Mouse (Mus musculus): Measurements from ENCODE around the gene Camkv.

The Camkv gene

DNA sequence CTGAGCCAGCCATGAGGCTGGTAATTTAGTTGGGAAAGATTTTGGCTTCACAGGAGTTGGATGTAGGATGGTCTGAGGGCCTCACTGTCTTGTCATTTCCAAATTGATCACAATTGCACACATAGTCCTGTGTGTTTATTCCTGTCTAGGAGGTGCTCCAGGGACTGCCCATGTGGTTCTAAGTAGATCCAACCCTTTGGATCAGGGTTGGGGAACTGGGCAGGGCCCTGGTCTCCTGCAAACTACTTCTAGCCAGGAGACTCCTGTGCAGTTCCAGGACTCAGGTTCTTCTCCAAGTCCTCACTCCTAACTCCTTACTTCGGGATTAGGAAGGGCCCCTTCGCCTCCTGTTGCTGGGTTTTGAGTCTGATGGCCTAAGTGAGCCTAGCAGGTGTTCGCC lies at the start of gene Camkv:
Gene Camkv, plus strand, starts transcription at position 301 of the 400 bp plus-strand sequence.
- no peak for DNase-seq (ENCODE audit: low spot score)

DNA sequence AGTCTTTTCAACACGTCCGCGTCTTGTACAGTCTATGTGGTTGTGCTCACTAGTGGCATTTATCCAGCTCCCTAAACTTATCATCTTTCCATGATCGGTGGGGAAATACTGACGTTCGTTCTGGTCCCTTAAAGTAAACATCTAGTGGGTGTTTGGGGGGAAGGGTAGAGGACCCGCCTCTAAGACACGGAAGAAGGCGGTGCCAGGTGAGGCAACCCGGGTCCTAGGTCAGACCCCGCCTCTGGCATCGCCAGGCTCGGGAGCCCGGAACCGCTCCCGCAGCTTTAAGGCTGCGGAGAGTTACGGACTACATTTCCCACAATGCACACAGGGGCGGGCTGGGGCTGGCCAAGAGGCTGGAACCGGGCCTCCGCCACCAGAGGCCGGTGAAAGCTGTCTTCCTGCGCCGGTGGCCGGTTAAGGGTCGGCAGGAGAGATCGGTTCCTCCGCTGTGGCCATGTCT lies 47.6 kb upstream of the Camkv start, which contains the start of gene Mon1a:
Gene Mon1a, plus strand, starts transcription at position 348 of the 463 bp plus-strand sequence.
- DNase-seq (ENCODE audit: low spot score): peak; percentile 91

DNA sequence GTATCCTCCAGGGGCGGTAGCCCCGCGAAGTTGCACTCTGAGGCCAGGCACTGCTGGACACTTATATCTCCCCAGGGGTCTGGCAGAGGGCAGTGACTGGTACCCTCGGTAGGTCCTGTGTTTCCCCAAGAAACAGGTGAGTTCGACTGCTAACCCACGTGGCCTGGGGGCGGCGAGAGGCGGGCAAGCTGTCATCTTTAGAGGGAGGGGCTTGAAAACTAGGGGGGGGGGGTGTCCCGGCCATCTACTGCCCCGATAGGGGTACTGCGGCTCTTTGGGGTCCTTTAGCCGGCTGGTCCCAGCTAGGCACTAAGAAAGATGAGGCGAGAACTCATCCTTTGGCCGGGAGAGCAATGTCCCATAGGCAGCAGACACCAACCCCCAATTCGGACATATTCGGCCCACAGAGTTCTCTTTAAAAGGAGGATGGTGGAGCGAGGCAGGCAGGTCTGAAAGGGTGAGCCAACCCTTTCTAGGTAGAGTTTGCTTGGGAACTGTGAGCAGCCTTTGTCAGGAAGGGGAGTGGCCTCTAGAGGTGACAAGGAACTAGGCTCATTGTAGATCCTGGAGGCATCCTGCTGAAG lies 47.1 kb upstream of the Camkv start:
- peak; percentile 80 for DNase-seq (ENCODE audit: low spot score)

DNA sequence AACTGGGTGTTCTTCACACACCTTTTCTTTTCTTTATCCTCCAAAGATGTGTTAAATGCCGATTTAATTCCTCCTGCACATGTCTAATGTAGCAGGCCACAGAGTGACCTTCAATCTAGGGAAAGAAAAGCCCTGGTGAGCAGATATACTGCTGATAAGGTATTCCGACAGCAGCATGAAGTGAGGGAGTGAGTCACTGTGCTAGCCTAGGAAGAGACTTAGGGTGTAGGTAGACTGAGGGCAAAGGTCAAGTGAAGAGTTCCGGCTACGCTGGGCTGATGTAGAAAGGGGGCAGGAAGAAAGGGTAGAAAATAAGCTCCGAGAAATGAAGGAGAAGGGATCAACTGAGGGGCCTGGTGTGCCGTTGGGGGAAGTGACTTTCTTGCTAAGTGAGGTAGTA lies 45.2 kb upstream of the Camkv start:
- DNase-seq (ENCODE audit: low spot score): peak; percentile 81

GRCm38 (mm10) chr9:107891023-107891422 lies 44.5 kb upstream of the Camkv start:
- no peak for DNase-seq (ENCODE audit: low spot score)

- DNase-seq (ENCODE audit: low spot score): no peak
Observed at GRCm38 (mm10) chr9:107898563-107898962, 36.9 kb upstream of the Camkv start.

DNA sequence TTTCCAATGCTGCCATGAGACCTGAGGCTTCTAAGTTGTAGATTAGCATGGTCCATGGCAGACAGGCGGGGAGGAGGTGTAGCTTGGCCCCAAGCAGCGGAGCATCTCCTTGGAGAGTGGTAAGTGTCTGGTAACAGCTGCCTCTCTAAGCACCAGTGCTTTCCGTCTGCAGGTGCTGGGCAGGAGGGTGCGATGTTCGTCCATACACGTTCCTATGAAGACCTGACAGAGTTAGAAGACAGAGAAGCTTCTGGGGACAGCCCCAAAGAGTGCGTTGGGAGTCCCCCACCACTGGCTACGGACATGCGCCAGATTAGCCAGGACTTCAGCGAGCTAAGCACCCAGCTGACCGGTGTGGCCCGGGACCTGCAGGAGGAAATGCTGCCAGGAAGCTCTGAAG lies 35.6 kb upstream of the Camkv start:
- DNase-seq (ENCODE audit: low spot score): no peak

- peak; percentile 47 for DNase-seq (ENCODE audit: low spot score)
Observed at GRCm38 (mm10) chr9:107900840-107901626, 34.4 kb upstream of the Camkv start.

DNA sequence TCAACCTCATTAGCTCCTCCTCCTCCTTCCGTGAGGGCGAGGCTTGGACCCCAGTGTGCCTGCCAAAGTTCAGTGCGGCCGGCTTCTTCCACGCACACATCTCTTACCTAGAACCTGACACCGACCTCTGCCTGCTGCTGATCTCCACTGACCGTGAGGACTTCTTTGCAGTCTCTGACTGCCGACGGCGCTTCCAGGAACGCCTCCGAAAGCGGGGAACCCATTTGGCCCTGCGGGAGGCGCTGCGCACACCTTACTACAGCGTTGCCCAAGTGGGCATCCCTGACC lies 33.9 kb upstream of the Camkv start:
- DNase-seq (ENCODE audit: low spot score): no peak

DNA sequence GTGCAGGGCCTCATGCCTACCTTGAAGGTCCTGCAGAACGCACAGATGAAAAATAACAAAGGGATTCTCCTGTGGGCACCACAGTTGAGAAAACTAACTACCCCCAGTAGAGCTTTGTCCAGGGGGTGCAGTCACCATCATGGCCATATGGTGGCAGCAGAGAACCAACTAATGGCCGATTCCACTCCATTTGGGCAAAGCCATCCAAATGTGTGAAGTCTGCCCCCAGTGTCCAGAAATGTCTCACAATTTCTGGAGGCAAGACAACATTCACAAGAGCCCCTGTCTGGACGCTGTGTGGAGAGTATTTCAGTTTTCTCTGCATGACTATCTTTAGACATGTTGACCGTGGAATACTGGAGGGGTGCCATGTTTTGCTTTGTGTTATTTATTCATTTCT lies 30.7 kb upstream of the Camkv start:
- DNase-seq (ENCODE audit: low spot score): peak; percentile 76

- DNase-seq (ENCODE audit: low spot score): peak; percentile 90
Observed at GRCm38 (mm10) chr9:107906252-107906966, 29.1 kb upstream of the Camkv start, which contains the start of gene Mst1r. Gene Mst1r, plus strand, starts transcription at chr9:107906873.

- no peak for DNase-seq (ENCODE audit: low spot score)
Observed at GRCm38 (mm10) chr9:107906967-107907800, 28.3 kb upstream of the Camkv start.

- DNase-seq (ENCODE audit: low spot score): no peak
Observed at GRCm38 (mm10) chr9:107907801-107908120, 27.7 kb upstream of the Camkv start.

- DNase-seq (ENCODE audit: low spot score): no peak
Observed at GRCm38 (mm10) chr9:107908410-107909158, 26.9 kb upstream of the Camkv start.

- no peak for DNase-seq (ENCODE audit: low spot score)
Observed at GRCm38 (mm10) chr9:107910025-107910769, 25.3 kb upstream of the Camkv start.

GRCm38 (mm10) chr9:107914764-107915420 lies 20.6 kb upstream of the Camkv start:
- no peak for DNase-seq (ENCODE audit: low spot score)

DNA sequence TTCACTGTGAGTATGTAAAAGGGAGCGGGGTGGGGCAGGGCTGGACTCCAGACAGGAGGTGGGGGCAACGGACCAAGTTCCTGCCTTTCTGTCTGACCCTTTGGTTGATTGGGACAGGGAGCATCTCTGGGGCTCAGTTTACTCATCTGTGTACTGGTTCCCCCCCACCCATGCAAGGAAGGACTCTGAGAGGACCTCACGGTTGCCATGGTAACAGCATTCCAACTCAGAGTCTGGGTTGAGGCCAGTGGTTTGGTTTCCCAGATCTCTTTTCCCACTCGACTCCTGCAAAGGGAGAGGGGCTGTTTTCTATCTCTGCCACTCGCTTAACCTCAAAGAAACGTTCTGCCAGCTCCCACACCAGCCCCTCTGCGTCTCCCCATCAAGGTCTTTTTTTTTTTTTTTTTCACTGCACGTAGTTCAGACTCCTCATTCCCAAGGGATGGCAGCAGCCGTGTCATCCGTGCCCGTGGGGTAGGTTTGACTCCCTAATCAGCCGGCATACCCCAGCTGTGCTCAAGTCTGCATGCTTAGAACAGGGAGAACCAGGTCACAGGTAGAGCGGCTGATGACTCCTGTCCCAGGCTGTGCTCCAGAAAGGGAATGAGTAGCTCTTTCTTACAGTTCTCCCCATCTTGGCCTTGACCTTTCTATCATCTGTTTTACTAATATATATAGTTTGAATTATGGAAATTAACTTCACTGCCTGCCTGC lies 17.4 kb upstream of the Camkv start:
- peak; percentile 44 for DNase-seq (ENCODE audit: low spot score)

- DNase-seq (ENCODE audit: low spot score): no peak
Observed at GRCm38 (mm10) chr9:107918884-107919283, 16.6 kb upstream of the Camkv start.

- DNase-seq (ENCODE audit: low spot score): no peak
Observed at GRCm38 (mm10) chr9:107919441-107919840, 16.0 kb upstream of the Camkv start.

GRCm38 (mm10) chr9:107923021-107923420 lies 12.5 kb upstream of the Camkv start:
- DNase-seq (ENCODE audit: low spot score): no peak

Data from yolk sac, embryonic 10.5 days (tissue).